Mouse (Mus musculus): Measurements from ENCODE around the gene Ces1h.
"Not testable (repeated sequence)": the region's sequence is repeated elsewhere in the genome, so short reads cannot be mapped to it uniquely, and the experiment has no call there.

DNA sequence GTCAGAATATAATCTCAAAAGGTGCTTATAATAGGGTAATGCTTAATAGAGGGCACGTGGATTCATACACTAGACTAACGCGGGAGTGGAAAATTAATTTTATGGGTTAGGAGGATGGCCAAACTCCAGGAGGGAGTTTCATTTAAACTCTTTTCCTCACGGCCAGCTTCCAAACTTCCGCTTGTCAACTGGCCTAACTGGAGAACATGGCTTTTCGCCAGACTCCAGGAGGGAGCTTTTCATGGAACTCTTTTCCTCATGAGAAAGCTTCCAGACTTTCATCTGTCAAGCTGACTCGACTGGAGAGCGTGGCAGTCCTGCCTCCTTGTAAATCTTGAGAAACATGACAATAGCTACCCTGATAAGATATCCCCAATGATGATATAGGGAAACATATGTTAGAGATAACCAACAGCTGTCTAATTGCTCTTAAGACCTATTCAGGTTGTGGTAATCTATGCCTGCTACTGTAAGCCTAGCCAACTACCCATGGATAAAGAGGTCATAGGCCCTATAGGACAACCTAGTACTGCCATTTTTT, 14.6 kb upstream of the Ces1h start:
- not testable (repeated sequence) for TF ChIP-seq CTCF (IDR thresholded peaks at IDR 0.05; ENCODE audit: control insufficient read depth, insufficient read depth, insufficient replicate concordance, low read depth, low read length); POLR2A (IDR thresholded peaks at IDR 0.05; ENCODE audit: control insufficient read depth, low read depth, low read length)
